Mouse (Mus musculus): ENCODE results near the gene Mettl26.

GRCm38 (mm10) chr17:25893975-25894617 is 19.2 kb downstream of the Mettl26 start:
- no peak for TF ChIP-seq POLR2A (IDR thresholded peaks at IDR 0.05; ENCODE audit: borderline replicate concordance, extremely low read depth, low read depth, low read length)
- peak; percentile 99 for TF ChIP-seq CTCF (IDR thresholded peaks at IDR 0.05; ENCODE audit: insufficient read depth, low read length)

Data from lung, adult 2 months (tissue).